Mouse (Mus musculus): ENCODE data around the gene Gm45713.

GRCm38 (mm10) chr7:45174567-45175280 lies 38.7 kb upstream of the Gm45713 start:
- TF ChIP-seq NRF1 (IDR thresholded peaks at IDR 0.05; ENCODE audit: insufficient read depth, low read depth, low read length, poor library complexity, severe bottlenecking) (no peak), USF1 (IDR thresholded peaks at IDR 0.05; ENCODE audit: low read depth, low read length) (no peak)

All from MEL (cell line).